Mouse (Mus musculus): ENCODE data around the gene Tmem131. TPM values are rescaled to one million over a fixed set of nuclear protein-coding genes. Genes with fewer than 3 reads are reported as not detected.

The Tmem131 gene
- total and polyA plus RNA-seq, 2 experiments from 2014 or later: 3.9 to 10.1 TPM

- TF ChIP-seq EP300 (IDR thresholded peaks at IDR 0.05; ENCODE audit: low read depth): no peak
- no peak for TF ChIP-seq CTCF (IDR thresholded peaks at IDR 0.05; ENCODE audit: low read depth)
- H3K36me3 ChIP-seq (replicated peaks; ENCODE audit: control insufficient read depth, insufficient read depth, low read length): no peaks in the 10 kb centered on the region
- no peak overlapping the region for H3K4me3 ChIP-seq (ENCODE audit: low read depth, low read length)
- no peaks in the 10 kb centered on the region for H3K27me3 ChIP-seq (ENCODE audit: control insufficient read depth, insufficient read depth, low read length)
- 66% methylated on average over 8 of the region's 8 CpGs for whole genome bisulfite sequencing
- no peaks in the 10 kb centered on the region for H3K9me3 ChIP-seq (replicated peaks; ENCODE audit: control insufficient read depth, low read length)
- DNase-seq (ENCODE audit: low spot score) (no peak), ATAC-seq (ENCODE audit: insufficient read depth, low read depth) (no peak)
- H3K4me1 ChIP-seq (ENCODE audit: control insufficient read depth, insufficient read depth): 0 out of 2 replicates have a peak, but pooled peaks cover 2% of the 10 kb centered on the region
- H3K9ac ChIP-seq (replicated peaks; ENCODE audit: low read depth, low read length): no peak overlapping the region
- no peak overlapping the region for H3K4me2 ChIP-seq (ENCODE audit: low read depth, low read length)
- H3K27ac ChIP-seq (ENCODE audit: low read depth): no peak overlapping the region
Measured at GRCm38 (mm10) chr1:36947448-36947847, 4.0 kb upstream of the Tmem131 start.

GRCm38 (mm10) chr1:36940381-36940762 lies 3.1 kb downstream of the Tmem131 start:
- 56% methylated on average over 3 of the region's 3 CpGs for WGBS
- H3K36me3 ChIP-seq (replicated peaks; ENCODE audit: control insufficient read depth, insufficient read depth, low read length): no peaks in the 10 kb centered on the region
- TF ChIP-seq EP300 (IDR thresholded peaks at IDR 0.05; ENCODE audit: low read depth) (no peak), CTCF (IDR thresholded peaks at IDR 0.05; ENCODE audit: low read depth) (no peak)
- no peaks in the 10 kb centered on the region for H3K27me3 ChIP-seq (ENCODE audit: control insufficient read depth, insufficient read depth, low read length)
- peak overlapping the region; percentile 87; the same call in 1 of the 2 replicates for H3K27ac ChIP-seq (ENCODE audit: low read depth)
- no peak overlapping the region for H3K9ac ChIP-seq (replicated peaks; ENCODE audit: low read depth, low read length)
- H3K4me3 ChIP-seq (ENCODE audit: low read depth, low read length): peak overlapping the region; percentile 96
- no peaks in the 10 kb centered on the region for H3K9me3 ChIP-seq (replicated peaks; ENCODE audit: control insufficient read depth, low read length)
- ATAC-seq (ENCODE audit: insufficient read depth, low read depth) (no peak), DNase-seq (ENCODE audit: low spot score) (no peak)
- peaks cover 13% of the 10 kb centered on the region for H3K4me1 ChIP-seq (ENCODE audit: control insufficient read depth, insufficient read depth)
- H3K4me2 ChIP-seq (ENCODE audit: low read depth, low read length): peak overlapping the region; percentile 82

GRCm38 (mm10) chr1:36939506-36940380 lies 3.7 kb downstream of the Tmem131 start:
- Histone ChIP-seq H3K4me1 (ENCODE audit: control insufficient read depth, insufficient read depth) (peaks cover 20% of the 10 kb centered on the region), H3K4me2 (ENCODE audit: low read depth, low read length) (peak overlapping the region; percentile 82), H3K9me3 (replicated peaks; ENCODE audit: control insufficient read depth, low read length) (no peaks in the 10 kb centered on the region), H3K4me3 (ENCODE audit: low read depth, low read length) (peak overlapping the region; percentile 96), H3K27ac (ENCODE audit: low read depth) (peak overlapping the region; percentile 87), H3K9ac (replicated peaks; ENCODE audit: low read depth, low read length) (peak overlapping the region; percentile 95), H3K27me3 (ENCODE audit: control insufficient read depth, insufficient read depth, low read length) (no peaks in the 10 kb centered on the region), H3K36me3 (replicated peaks; ENCODE audit: control insufficient read depth, insufficient read depth, low read length) (no peaks in the 10 kb centered on the region)
- ATAC-seq (ENCODE audit: insufficient read depth, low read depth): peak; percentile 98
- WGBS: under 1% methylated on average over 74 of the region's 79 CpGs
- peak; percentile 93 for DNase-seq (ENCODE audit: low spot score)
- TF ChIP-seq CTCF (IDR thresholded peaks at IDR 0.05; ENCODE audit: low read depth) (no peak), EP300 (IDR thresholded peaks at IDR 0.05; ENCODE audit: low read depth) (no peak)

GRCm38 (mm10) chr1:36938801-36939286 lies 4.6 kb downstream of the Tmem131 start:
- DNase-seq (ENCODE audit: low spot score) (peak; percentile 16), ATAC-seq (ENCODE audit: insufficient read depth, low read depth) (peak; percentile 7; the same call in 1 of the 2 replicates)
- Histone ChIP-seq H3K36me3 (replicated peaks; ENCODE audit: control insufficient read depth, insufficient read depth, low read length) (no peaks in the 10 kb centered on the region), H3K27ac (ENCODE audit: low read depth) (peak overlapping the region; percentile 87), H3K4me2 (ENCODE audit: low read depth, low read length) (peak overlapping the region; percentile 82), H3K4me3 (ENCODE audit: low read depth, low read length) (peak overlapping the region; percentile 96), H3K4me1 (ENCODE audit: control insufficient read depth, insufficient read depth) (peaks cover 29% of the 10 kb centered on the region), H3K9ac (replicated peaks; ENCODE audit: low read depth, low read length) (peak overlapping the region; percentile 95), H3K9me3 (replicated peaks; ENCODE audit: control insufficient read depth, low read length) (no peaks in the 10 kb centered on the region), H3K27me3 (ENCODE audit: control insufficient read depth, insufficient read depth, low read length) (no peaks in the 10 kb centered on the region)
- no peak for TF ChIP-seq CTCF (IDR thresholded peaks at IDR 0.05; ENCODE audit: low read depth)
- no peak for TF ChIP-seq EP300 (IDR thresholded peaks at IDR 0.05; ENCODE audit: low read depth)
- WGBS: under 1% methylated on average over 31 of the region's 59 CpGs

- DNase-seq (ENCODE audit: low spot score) (peak; percentile 13), ATAC-seq (ENCODE audit: insufficient read depth, low read depth) (no peak)
- TF ChIP-seq EP300 (IDR thresholded peaks at IDR 0.05; ENCODE audit: low read depth) (no peak), CTCF (IDR thresholded peaks at IDR 0.05; ENCODE audit: low read depth) (no peak)
- peaks cover 33% of the 10 kb centered on the region for H3K4me1 ChIP-seq (ENCODE audit: control insufficient read depth, insufficient read depth)
- H3K4me2 ChIP-seq (ENCODE audit: low read depth, low read length): peak overlapping the region; percentile 82
- peak overlapping the region; percentile 96 for H3K4me3 ChIP-seq (ENCODE audit: low read depth, low read length)
- H3K36me3 ChIP-seq (replicated peaks; ENCODE audit: control insufficient read depth, insufficient read depth, low read length): no peaks in the 10 kb centered on the region
- peak overlapping the region; percentile 87; the same call in 1 of the 2 replicates for H3K27ac ChIP-seq (ENCODE audit: low read depth)
- 2% methylated on average over 9 of the region's 9 CpGs for WGBS
- no peaks in the 10 kb centered on the region for H3K9me3 ChIP-seq (replicated peaks; ENCODE audit: control insufficient read depth, low read length)
- H3K27me3 ChIP-seq (ENCODE audit: control insufficient read depth, insufficient read depth, low read length): no peaks in the 10 kb centered on the region
- peak overlapping the region; percentile 95 for H3K9ac ChIP-seq (replicated peaks; ENCODE audit: low read depth, low read length)
Measured at GRCm38 (mm10) chr1:36938348-36938747, 5.1 kb downstream of the Tmem131 start.
